Mouse (Mus musculus) hindbrain, embryonic 13.5 days (tissue): ENCODE data around the gene Gpr174. TPM values are rescaled to one million over a fixed set of nuclear protein-coding genes. Genes with fewer than 3 reads are reported as not detected.
"Not testable (repeated sequence)": the region's sequence is repeated elsewhere in the genome, so short reads cannot be mapped to it uniquely, and the experiment has no call there.

ENCODE experiments used
- ATAC-seq: fragments of 200-750 bp; cut with Nextera tagmentation; 2 replicates; pipeline ENCODE4 v1.8.0; 2017; ENCODE audit warnings: moderate TSS enrichment; ENCODE audit not compliant: low FRiP score
- H3K27ac ChIP-seq: fragments of 300-500 bp; sonication (generic); 2 replicates; pipeline ENCODE4 v1.5.1; 2015; ENCODE audit warnings: inconsistent platforms, mild to moderate bottlenecking, moderate library complexity
- H3K27me3 ChIP-seq: fragments of 300-500 bp; sonication (generic); 2 replicates; pipeline ENCODE4 v1.6.1; 2015; ENCODE audit warnings: mild to moderate bottlenecking, inconsistent platforms
- H3K36me3 ChIP-seq: fragments of 300-500 bp; sonication (generic); 2 replicates; pipeline ENCODE4 v1.6.1; 2015; ENCODE audit warnings: mild to moderate bottlenecking, inconsistent platforms
- H3K4me1 ChIP-seq: fragments of 300-500 bp; sonication (generic); replicated peaks from 2 replicates; pipeline ENCODE4 v1.6.1; 2015; ENCODE audit warnings: inconsistent platforms
- H3K4me2 ChIP-seq: fragments of 300-500 bp; sonication (generic); 2 replicates; pipeline ENCODE4 v1.6.1; 2015; ENCODE audit warnings: inconsistent platforms, mild to moderate bottlenecking, moderate library complexity
- H3K4me3 ChIP-seq: fragments of 300-500 bp; sonication (generic); 2 replicates; pipeline ENCODE4 v1.5.1; 2015; ENCODE audit warnings: mild to moderate bottlenecking, inconsistent platforms
- H3K9ac ChIP-seq: fragments of 300-500 bp; sonication (generic); 2 replicates; pipeline ENCODE4 v1.6.1; 2015; ENCODE audit warnings: mild to moderate bottlenecking, inconsistent platforms
- H3K9me3 ChIP-seq: fragments of 300-500 bp; sonication (generic); 2 replicates; pipeline ENCODE4 v1.6.1; 2016; ENCODE audit warnings: inconsistent platforms
- WGBS: fragments of 180-500 bp; shearing (Covaris S2); methylation state at CpG from one replicate; pipeline ENCODE4 v1.1.7; 2015; 5-methylcytosine and 5-hydroxymethylcytosine counted together
- polyA plus RNA-seq: library from polyadenylated mRNA; unstranded; fragments of >200 nt; fragmentation: Nextera tagmentation; extraction: Ambion mirVana; gene quantifications from 2 replicates; pipeline ENCODE4 v1.2.1, GENCODE M21; 2015

Gene Gpr174
- not detected in 2 replicates for polyA plus RNA-seq

GRCm38 (mm10) chrX:107255486-107256227, at the start of gene Gpr174:
Gene Gpr174, plus strand, starts transcription at chrX:107255878.
- WGBS = 70% methylated on average over 2 of the region's 2 CpGs
- Histone ChIP-seq H3K4me1 (no peaks in the 10 kb centered on the region), H3K4me3 (no peak within 1 kb of the TSS), H3K9ac (no peak within 1 kb of the TSS), H3K9me3 (no peaks in the 10 kb centered on the region), H3K27me3 (no peaks in the 10 kb centered on the region), H3K4me2 (no peak within 1 kb of the TSS), H3K36me3 (no peaks in the 10 kb centered on the region), H3K27ac (no peak within 1 kb of the TSS)
- no peak for ATAC-seq

DNA sequence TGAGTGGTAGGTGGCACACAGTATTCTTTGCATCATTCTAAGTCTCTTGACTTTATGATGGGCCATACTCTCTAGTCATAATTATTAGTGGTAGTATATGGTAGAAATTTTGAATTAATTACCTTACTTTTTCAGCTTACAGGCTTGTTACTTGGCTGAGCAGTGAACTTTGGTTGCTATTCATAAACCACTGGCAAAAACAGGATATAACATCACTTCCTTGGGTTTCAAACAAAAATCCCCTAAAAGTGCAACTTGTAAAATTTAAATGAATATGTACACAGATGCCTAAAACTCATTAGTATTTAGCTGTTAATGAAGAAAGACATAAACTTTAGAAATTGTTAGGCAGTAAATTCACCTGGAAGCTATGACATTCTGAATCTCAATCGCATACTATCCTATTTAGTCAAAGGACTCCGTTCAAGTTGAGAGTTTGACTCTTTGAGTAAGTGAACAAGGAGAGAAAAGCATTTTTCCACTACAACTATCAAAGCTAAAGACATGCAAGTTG, 38.0 kb upstream of the Gpr174 start:
- no peak overlapping the region for H3K9ac ChIP-seq
- no peaks in the 10 kb centered on the region for H3K9me3 ChIP-seq
- H3K27ac ChIP-seq = no peak overlapping the region
- no peaks in the 10 kb centered on the region for H3K4me1 ChIP-seq
- no peak overlapping the region for H3K4me2 ChIP-seq
- no peaks in the 10 kb centered on the region for H3K36me3 ChIP-seq
- 93% methylated on average over 2 of the region's 2 CpGs for WGBS
- no peak for ATAC-seq
- no peak overlapping the region for H3K4me3 ChIP-seq
- no peaks in the 10 kb centered on the region for H3K27me3 ChIP-seq

DNA sequence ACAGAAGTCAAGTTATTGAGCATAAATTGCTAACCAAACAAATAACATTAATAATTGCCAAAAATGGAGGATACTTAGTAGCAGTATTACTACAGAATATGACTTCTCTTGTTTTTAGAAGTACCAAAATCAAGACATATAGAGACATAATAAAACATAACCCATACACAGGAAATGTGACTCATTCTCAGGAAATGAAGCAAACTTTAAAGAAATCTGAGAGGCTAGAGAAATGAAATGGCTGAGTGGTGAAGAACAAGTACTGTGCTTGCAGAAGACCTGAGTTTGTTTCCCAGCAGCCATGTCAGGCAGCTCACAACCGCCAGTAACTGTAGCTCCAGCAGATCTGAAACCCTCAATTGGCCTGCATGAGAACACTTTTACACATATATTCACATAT, 30.8 kb upstream of the Gpr174 start:
- no peaks in the 10 kb centered on the region for H3K36me3 ChIP-seq
- no peaks in the 10 kb centered on the region for H3K27me3 ChIP-seq
- ATAC-seq = no peak
- 80% methylated on average over 1 of the region's 1 CpGs for WGBS
- H3K9ac ChIP-seq = no peak overlapping the region
- no peak overlapping the region for H3K4me3 ChIP-seq
- H3K4me1 ChIP-seq = no peaks in the 10 kb centered on the region
- no peak overlapping the region for H3K4me2 ChIP-seq
- no peaks in the 10 kb centered on the region for H3K9me3 ChIP-seq
- no peak overlapping the region for H3K27ac ChIP-seq

GRCm38 (mm10) chrX:107231214-107231613, 24.5 kb upstream of the Gpr174 start:
- Histone ChIP-seq H3K36me3 (no peaks in the 10 kb centered on the region), H3K9ac (no peak overlapping the region), H3K27me3 (no peaks in the 10 kb centered on the region), H3K4me3 (no peak overlapping the region), H3K4me2 (no peak overlapping the region), H3K4me1 (no peaks in the 10 kb centered on the region), H3K9me3 (no peaks in the 10 kb centered on the region), H3K27ac (no peak overlapping the region)
- 48% methylated on average over 1 of the region's 1 CpGs for WGBS
- ATAC-seq = no peak

- Histone ChIP-seq H3K36me3 (no peaks in the 10 kb centered on the region), H3K27me3 (no peaks in the 10 kb centered on the region), H3K27ac (no peak overlapping the region), H3K4me2 (no peak overlapping the region), H3K9ac (no peak overlapping the region), H3K9me3 (no peaks in the 10 kb centered on the region), H3K4me3 (no peak overlapping the region), H3K4me1 (no peaks in the 10 kb centered on the region)
- ATAC-seq = no peak
Observed at GRCm38 (mm10) chrX:107234655-107235054, 21.0 kb upstream of the Gpr174 start.

GRCm38 (mm10) chrX:107236461-107236860, 19.2 kb upstream of the Gpr174 start:
- no peak overlapping the region for H3K27ac ChIP-seq
- H3K4me1 ChIP-seq = no peaks in the 10 kb centered on the region
- no peak for ATAC-seq
- no peak overlapping the region for H3K9ac ChIP-seq
- H3K27me3 ChIP-seq = no peaks in the 10 kb centered on the region
- 86% methylated on average over 1 of the region's 1 CpGs for WGBS
- H3K36me3 ChIP-seq = no peaks in the 10 kb centered on the region
- H3K4me2 ChIP-seq = no peak overlapping the region
- no peaks in the 10 kb centered on the region for H3K9me3 ChIP-seq
- H3K4me3 ChIP-seq = no peak overlapping the region

DNA sequence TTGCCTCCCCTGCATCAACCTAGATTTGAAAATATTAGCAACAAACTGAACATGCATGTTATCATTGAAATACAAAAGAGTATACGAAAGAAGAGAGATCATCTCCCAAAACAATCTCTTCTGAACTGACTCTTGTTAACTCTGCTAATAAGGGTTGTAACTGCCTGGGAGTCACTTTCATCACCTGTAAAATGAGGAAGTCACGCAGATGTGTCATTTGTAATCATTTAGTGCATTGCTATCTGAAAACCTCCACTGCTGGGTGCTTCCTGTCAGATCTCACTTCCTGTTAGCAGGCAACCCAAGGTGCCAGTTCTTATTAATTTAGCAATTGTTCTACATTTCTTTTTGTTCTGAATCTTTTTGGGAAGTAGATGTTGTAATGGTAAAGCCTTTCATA, 5.3 kb upstream of the Gpr174 start:
- H3K36me3 ChIP-seq = no peaks in the 10 kb centered on the region
- H3K9ac ChIP-seq = no peak overlapping the region
- no peaks in the 10 kb centered on the region for H3K27me3 ChIP-seq
- ATAC-seq = no peak
- WGBS = 83% methylated on average over 2 of the region's 2 CpGs
- no peak overlapping the region for H3K4me2 ChIP-seq
- H3K4me1 ChIP-seq = no peaks in the 10 kb centered on the region
- H3K27ac ChIP-seq = no peak overlapping the region
- no peaks in the 10 kb centered on the region for H3K9me3 ChIP-seq
- H3K4me3 ChIP-seq = no peak overlapping the region

GRCm38 (mm10) chrX:107264619-107265018, 8.9 kb downstream of the Gpr174 start:
- Histone ChIP-seq H3K27ac (no peak overlapping the region), H3K4me3 (no peak overlapping the region), H3K27me3 (no peaks in the 10 kb centered on the region), H3K4me1 (no peaks in the 10 kb centered on the region), H3K4me2 (no peak overlapping the region), H3K9me3 (no peaks in the 10 kb centered on the region), H3K36me3 (no peaks in the 10 kb centered on the region), H3K9ac (no peak overlapping the region)
- 52% methylated on average over 1 of the region's 1 CpGs for WGBS
- ATAC-seq = no peak

DNA sequence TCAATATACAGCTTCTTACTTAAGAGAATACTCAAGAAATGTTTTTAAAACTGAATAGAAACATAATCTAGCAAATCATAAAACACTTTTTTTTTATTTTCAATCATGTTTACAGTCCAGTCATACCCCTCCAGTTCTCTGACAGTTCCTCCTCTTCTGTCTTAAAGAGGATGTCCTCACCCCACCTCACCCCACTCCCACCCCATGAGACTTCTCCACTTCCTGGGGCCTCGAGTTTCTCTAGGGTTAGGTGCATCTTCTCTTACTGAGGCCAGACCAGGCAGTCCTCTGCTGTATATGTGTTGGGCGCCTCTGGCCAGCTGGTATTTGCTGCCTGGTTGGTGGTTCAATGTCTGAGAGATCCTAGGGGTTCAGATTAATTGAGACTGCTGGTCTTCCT, 21.9 kb downstream of the Gpr174 start:
- Histone ChIP-seq H3K27me3 (no peaks in the 10 kb centered on the region), H3K36me3 (no peaks in the 10 kb centered on the region), H3K9me3 (no peaks in the 10 kb centered on the region), H3K9ac (no peak overlapping the region), H3K4me2 (no peak overlapping the region), H3K4me3 (no peak overlapping the region), H3K27ac (no peak overlapping the region), H3K4me1 (no peaks in the 10 kb centered on the region)
- no peak for ATAC-seq
- WGBS = 69% methylated on average over 2 of the region's 2 CpGs

GRCm38 (mm10) chrX:107284211-107284610, 28.5 kb downstream of the Gpr174 start:
- no peak overlapping the region for H3K9ac ChIP-seq
- no peaks in the 10 kb centered on the region for H3K9me3 ChIP-seq
- no peak overlapping the region for H3K4me2 ChIP-seq
- WGBS = 86% methylated on average over 4 of the region's 4 CpGs
- no peaks in the 10 kb centered on the region for H3K4me1 ChIP-seq
- H3K4me3 ChIP-seq = no peak overlapping the region
- H3K36me3 ChIP-seq = no peaks in the 10 kb centered on the region
- no peak for ATAC-seq
- no peaks in the 10 kb centered on the region for H3K27me3 ChIP-seq
- no peak overlapping the region for H3K27ac ChIP-seq

DNA sequence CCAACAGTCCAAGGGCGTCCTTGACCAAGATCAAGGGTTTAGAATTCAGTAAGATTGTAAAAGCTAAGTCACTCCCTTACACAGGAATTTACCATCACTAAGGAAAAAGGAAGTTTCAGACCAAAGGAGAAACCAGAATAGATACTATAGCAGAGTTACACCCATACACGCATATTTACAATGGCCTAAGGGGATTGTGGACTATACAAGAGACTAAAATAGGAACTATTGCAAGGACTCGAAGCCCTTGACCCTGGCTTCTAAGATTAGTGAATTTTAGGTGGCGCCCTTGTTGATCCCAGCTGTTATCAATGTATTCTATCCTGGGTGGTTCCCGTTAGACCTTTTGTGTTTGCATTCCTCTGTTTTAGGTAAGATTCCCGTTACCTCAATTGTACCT, 42.2 kb downstream of the Gpr174 start:
- H3K27me3 ChIP-seq, H3K27ac ChIP-seq, H3K4me3 ChIP-seq, H3K36me3 ChIP-seq, H3K9ac ChIP-seq, ATAC-seq, H3K4me2 ChIP-seq, H3K4me1 ChIP-seq, H3K9me3 ChIP-seq: not testable (repeated sequence)
- 88% methylated on average over 6 of the region's 6 CpGs for WGBS

GRCm38 (mm10) chrX:107298761-107299160, 43.1 kb downstream of the Gpr174 start:
- Histone ChIP-seq H3K9ac (no peak overlapping the region), H3K36me3 (no peaks in the 10 kb centered on the region), H3K9me3 (no peaks in the 10 kb centered on the region), H3K27ac (no peak overlapping the region), H3K4me2 (no peak overlapping the region), H3K27me3 (no peaks in the 10 kb centered on the region), H3K4me3 (no peak overlapping the region), H3K4me1 (no peaks in the 10 kb centered on the region)
- no peak for ATAC-seq

GRCm38 (mm10) chrX:107306492-107306891, 50.8 kb downstream of the Gpr174 start:
- Histone ChIP-seq H3K4me2 (no peak overlapping the region), H3K27me3 (no peaks in the 10 kb centered on the region), H3K27ac (no peak overlapping the region), H3K9ac (no peak overlapping the region), H3K4me1 (no peaks in the 10 kb centered on the region), H3K36me3 (no peaks in the 10 kb centered on the region), H3K9me3 (no peaks in the 10 kb centered on the region), H3K4me3 (no peak overlapping the region)
- ATAC-seq = no peak
